Mouse (Mus musculus): ENCODE measurements around the gene Gm4787. TPM values are rescaled to one million over a fixed set of nuclear protein-coding genes. Genes with fewer than 3 reads are reported as not detected.
"Not testable (repeated sequence)": the region's sequence is repeated elsewhere in the genome, so short reads cannot be mapped to it uniquely, and the experiment has no call there.

Gm4787 gene
- total RNA-seq (2021), result under 1 TPM; 0.59 to 0.95 TPM
- long read RNA-seq, experiment 1, result 0 reads
- long read RNA-seq, experiment 2, result 0 reads

DNA sequence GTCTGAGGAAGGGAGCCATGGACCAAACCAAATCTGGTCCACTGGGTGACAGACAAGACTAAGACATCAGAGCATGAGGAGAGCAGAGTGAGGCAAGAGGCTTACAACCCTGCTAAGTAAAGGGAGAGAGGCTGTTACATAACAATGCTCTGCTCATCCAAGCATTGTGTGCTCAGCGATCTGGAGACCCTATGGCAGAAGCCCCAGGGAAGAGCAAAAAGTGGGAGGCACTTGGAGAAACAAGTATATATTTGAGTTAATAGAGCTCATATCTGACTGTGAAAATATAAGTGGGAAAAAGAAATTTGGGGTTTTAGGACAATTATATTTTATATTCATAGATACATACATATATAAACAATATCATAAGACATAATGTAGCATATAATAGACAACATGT is at the start of gene Gm4787:
Gene Gm4787, minus strand, starts transcription at position 101 of the 400 bp plus-strand sequence.
- intact Hi-C loops (cut with DNase I; ENCODE audit: low total_unique reads); DNase-seq: not testable (repeated sequence)

GRCm38 (mm10) chr12:81421846-81422245 is 42.6 kb upstream of the Gm4787 start, which contains the start of gene Adam4:
TSS of gene Adam4 (minus strand) at chr12:81421946.
- intact Hi-C loops (cut with DNase I; ENCODE audit: low total_unique reads), result no loop called here
- DNase-seq, result no peak

GRCm38 (mm10) chr12:81413211-81413610 is 33.9 kb upstream of the Gm4787 start:
- intact Hi-C loops (cut with DNase I; ENCODE audit: low total_unique reads), result no loop called here
- no peak for DNase-seq

DNA sequence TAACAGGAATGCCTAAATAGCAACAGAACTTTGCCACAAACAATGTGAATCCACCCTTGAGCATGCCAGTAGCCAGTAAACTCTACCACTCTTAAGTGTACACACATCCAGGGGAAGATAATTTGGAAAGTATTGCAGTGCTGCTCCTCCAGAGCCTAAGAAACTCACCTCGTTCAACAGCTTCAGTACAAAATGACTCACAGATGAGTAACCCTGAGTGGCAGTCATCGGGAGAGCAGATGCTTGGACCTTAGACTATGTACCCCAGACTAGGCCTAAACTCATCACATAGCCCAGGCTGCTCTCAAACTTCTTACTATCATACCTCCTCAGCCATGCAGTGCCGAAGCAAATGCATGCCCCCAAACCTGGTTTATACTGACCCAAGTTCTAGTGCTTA is 29.7 kb upstream of the Gm4787 start:
- DNase-seq, result no peak
- intact Hi-C loops (cut with DNase I; ENCODE audit: low total_unique reads), result no loop called here

GRCm38 (mm10) chr12:81402187-81402586 is 22.9 kb upstream of the Gm4787 start:
- intact Hi-C loops (cut with DNase I; ENCODE audit: low total_unique reads), result loop anchor here (5.0 kb wide), 1 partner anchor 420 kb away; no protein-coding TSS in a partner anchor
- DNase-seq, result peak; percentile 32

DNA sequence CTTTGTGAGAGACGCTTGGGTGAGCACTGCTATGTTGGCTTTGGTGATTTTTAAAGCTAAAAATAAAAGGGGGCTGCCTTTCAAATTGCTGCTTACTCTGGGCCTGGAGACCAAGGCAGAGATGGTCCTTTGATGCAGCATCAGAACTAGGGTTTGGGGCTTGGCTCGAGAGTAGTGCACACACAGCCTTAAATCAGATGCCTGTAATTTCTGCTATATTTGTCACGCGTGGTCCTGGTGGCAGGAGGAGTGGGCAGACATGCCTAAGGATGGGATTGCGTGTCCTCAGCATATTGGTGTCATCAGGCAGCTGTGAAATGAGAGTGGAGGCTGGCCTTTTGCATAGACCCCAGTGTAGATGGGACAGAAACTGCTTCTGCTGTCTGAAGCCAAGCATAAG is 45.4 kb downstream of the Gm4787 start:
- DNase-seq, result no peak
- intact Hi-C loops (cut with DNase I; ENCODE audit: low total_unique reads), result no loop called here

- intact Hi-C loops (cut with DNase I; ENCODE audit: low total_unique reads), result no loop called here
- DNase-seq, result peak; percentile 48
Measured at GRCm38 (mm10) chr12:81332875-81333421, 46.3 kb downstream of the Gm4787 start, which contains the start of gene Slc8a3. TSS of gene Slc8a3 (minus strand) at chr12:81333180.

- peak; percentile 35 for DNase-seq
Measured at GRCm38 (mm10) chr12:81331937-81332874, 47.1 kb downstream of the Gm4787 start.

DNA sequence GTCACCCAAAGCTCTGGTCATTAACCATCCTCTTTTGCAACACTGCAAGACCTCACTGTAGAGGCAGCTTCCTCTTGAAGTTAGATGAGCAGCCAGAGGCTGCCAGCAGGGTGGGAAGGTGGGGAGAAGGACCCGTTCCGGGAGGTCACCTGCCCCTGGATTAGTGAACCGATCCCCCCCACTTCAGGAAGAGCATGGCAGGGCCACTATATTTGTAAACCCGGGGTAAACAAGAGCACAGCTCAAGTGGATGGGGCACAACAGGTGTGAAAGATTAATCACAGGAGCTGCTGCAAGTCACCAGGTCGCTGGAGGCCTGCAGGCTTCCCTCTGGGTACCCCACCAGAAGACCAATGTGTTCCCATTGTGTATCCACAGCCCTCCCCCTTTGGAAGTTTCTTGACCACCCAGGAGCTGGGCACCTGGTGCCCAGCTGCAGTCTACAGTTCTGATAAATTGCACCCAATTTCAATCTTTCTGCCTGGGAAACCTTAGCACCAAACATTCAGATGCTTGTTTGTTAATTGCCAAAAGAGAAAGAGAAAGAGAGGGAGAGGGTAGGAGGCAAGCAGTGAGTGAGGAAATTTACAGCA is 48.1 kb downstream of the Gm4787 start:
- DNase-seq, result no peak
- intact Hi-C loops (cut with DNase I; ENCODE audit: low total_unique reads), result no loop called here

More at GRCm38 (mm10) chr12:81331937-81332874, 47.1 kb downstream of the Gm4787 start:
- intact Hi-C loops (cut with DNase I; ENCODE audit: low total_unique reads), result no loop called here

Other genes with a start within 250 kb of the Gm4787 start
- gene Slc8a3, start 46.3 kb downstream of the Gm4787 start, total RNA-seq (2021), result 10 to 100 TPM; 29.8 to 31.7 TPM
- 1 to 10 TPM in 1 of 2 experiments, under 1 TPM in 1; 0.51 to 1.0 TPM for gene Adam4, start 42.5 kb upstream of the Gm4787 start, total RNA-seq (2021)
- 10 to 100 TPM; 79.1 to 82.2 TPM for gene Cox16, start 105.7 kb upstream of the Gm4787 start, total RNA-seq (2021)
- gene Gm20498, start 153.4 kb upstream of the Gm4787 start, total RNA-seq (2021), result 10 to 100 TPM; 32.6 to 33.6 TPM
- 10 to 100 TPM; 26.1 to 26.2 TPM for gene Synj2bp, start 153.4 kb upstream of the Gm4787 start, total RNA-seq (2021)
- gene Adam21, start 189.0 kb upstream of the Gm4787 start, total RNA-seq (2021), result not detected
- gene Med6, start 215.5 kb upstream of the Gm4787 start, total RNA-seq (2021), result 10 to 100 TPM; 12.8 TPM

Measured in gastrocnemius, postnatal 14 days (tissue).